Mouse (Mus musculus) thymus, postnatal 0 days (tissue): ENCODE measurements around the gene Ankrd2. TPM values are rescaled to one million over a fixed set of nuclear protein-coding genes. Genes with fewer than 3 reads are reported as not detected.
A peak's percentile ranks its signal among the peaks of the same experiment; 100 is the strongest.

ENCODE experiments used
- DNase-seq: peaks from one replicate; pipeline ENCODE4 v3.0.0-alpha.2; 2015; ENCODE audit warnings: low spot score
- polyA plus RNA-seq: library from polyadenylated mRNA; unstranded; fragments of >200 nt; fragmentation: Nextera tagmentation; extraction: Ambion mirVana; gene quantifications from 2 replicates; pipeline ENCODE4 v1.2.1, GENCODE M21; 2015

Gene Ankrd2
- polyA plus RNA-seq, 1 experiment from 2014 or later, result 0.21 TPM

- DNase-seq, result peak; percentile 100
Measured at GRCm38 (mm10) chr19:42089748-42090595, 54.2 kb downstream of the Ankrd2 start, which contains the start of gene Pi4k2a. Gene Pi4k2a (plus strand): TSS chr19:42090470.

- peak; percentile 47 for DNase-seq
Measured at GRCm38 (mm10) chr19:42090637-42091141, 54.9 kb downstream of the Ankrd2 start.

Other genes starting within 250 kb of the Ankrd2 start
- gene Arhgap19, start 234.0 kb upstream of the Ankrd2 start, polyA plus RNA-seq, result 25.3 and 27.0 TPM in 2 replicates
- gene Frat1, start 206.0 kb upstream of the Ankrd2 start, polyA plus RNA-seq, result 18.6 and 21.3 TPM in 2 replicates
- gene Frat2, start 187.9 kb upstream of the Ankrd2 start, polyA plus RNA-seq, result 12.1 and 16.0 TPM in 2 replicates
- gene Rrp12, start 139.8 kb upstream of the Ankrd2 start, polyA plus RNA-seq, result 11.3 and 12.4 TPM in 2 replicates
- gene Pgam1, start 124.1 kb upstream of the Ankrd2 start, polyA plus RNA-seq, result 251 and 275 TPM in 2 replicates
- 86.9 and 90.8 TPM in 2 replicates for gene Exosc1, start 102.6 kb upstream of the Ankrd2 start, polyA plus RNA-seq
- 67.3 and 67.8 TPM in 2 replicates for gene Zdhhc16, start 102.5 kb upstream of the Ankrd2 start, polyA plus RNA-seq
- 28.0 and 31.2 TPM in 2 replicates for gene Mms19, start 54.8 kb upstream of the Ankrd2 start, polyA plus RNA-seq
- 15.4 and 16.0 TPM in 2 replicates for gene Ubtd1, start 54.2 kb upstream of the Ankrd2 start, polyA plus RNA-seq
- gene Hoga1, start 9.6 kb downstream of the Ankrd2 start, polyA plus RNA-seq, result 0.77 and 1.4 TPM in 2 replicates
- not detected in 2 replicates for gene 4933411K16Rik, start 16.2 kb downstream of the Ankrd2 start, polyA plus RNA-seq
- 1.8 and 2.2 TPM in 2 replicates for gene Morn4, start 50.4 kb downstream of the Ankrd2 start, polyA plus RNA-seq
- gene Pi4k2a, start 54.5 kb downstream of the Ankrd2 start, polyA plus RNA-seq, result 20.1 and 23.3 TPM in 2 replicates
- gene Avpi1, start 93.1 kb downstream of the Ankrd2 start, polyA plus RNA-seq, result 20.6 and 21.3 TPM in 2 replicates
- 3.4 and 5.3 TPM in 2 replicates for gene Marveld1, start 111.4 kb downstream of the Ankrd2 start, polyA plus RNA-seq
- 26.7 and 31.4 TPM in 2 replicates for gene Zfyve27, start 128.0 kb downstream of the Ankrd2 start, polyA plus RNA-seq
- 0.36 and 0.49 TPM in 2 replicates for gene Sfrp5, start 166.3 kb downstream of the Ankrd2 start, polyA plus RNA-seq
- 0.39 and 0.52 TPM in 2 replicates for gene Golga7b, start 211.6 kb downstream of the Ankrd2 start, polyA plus RNA-seq